Mouse (Mus musculus) spleen, adult 2 months (tissue): ENCODE results near the gene Rad23b. TPM values are rescaled to one million over a fixed set of nuclear protein-coding genes. Genes with fewer than 3 reads are reported as not detected.

Source experiments
- DNase-seq, 2 experiments: peaks; one replicate each; pipeline versions ENCODE4 v3.0.0 to v3.0.0-alpha.2; 2012 to 2021; ENCODE audit warnings: low spot score in 2 of 2, low read depth in 1 of 2
- H3K27ac ChIP-seq: fragments of 200-500 bp; 2 replicates; pipeline ENCODE4 v1.5.1; 2012; ENCODE audit warnings: low read length, inconsistent platforms; ENCODE audit not compliant: insufficient read depth
- H3K27me3 ChIP-seq: fragments of 200-500 bp; 2 replicates; pipeline ENCODE4 v1.6.1; 2012; ENCODE audit warnings: mild to moderate bottlenecking, moderate library complexity, low read length, inconsistent platforms; ENCODE audit not compliant: control insufficient read depth, insufficient read depth
- H3K36me3 ChIP-seq: fragments of 200-500 bp; 2 replicates; pipeline ENCODE4 v1.6.1; 2012; ENCODE audit warnings: mild to moderate bottlenecking, low read length, inconsistent platforms; ENCODE audit not compliant: control insufficient read depth, insufficient read depth
- H3K4me1 ChIP-seq: fragments of 200-500 bp; 2 replicates; pipeline ENCODE4 v1.6.1; 2011; ENCODE audit warnings: inconsistent platforms; ENCODE audit not compliant: control insufficient read depth, insufficient read depth, insufficient read length
- H3K4me3 ChIP-seq: fragments of 200-500 bp; 2 replicates; pipeline ENCODE4 v1.5.1; 2011; ENCODE audit warnings: mild to moderate bottlenecking, inconsistent platforms; ENCODE audit not compliant: insufficient read depth, insufficient read length; ENCODE audit errors: extremely low read depth
- CTCF ChIP-seq: fragments of 200-500 bp; IDR thresholded peaks from 2 replicates; pipeline ENCODE4 v1.5.1; 2011; ENCODE audit warnings: mild to moderate bottlenecking, inconsistent platforms; ENCODE audit not compliant: insufficient read depth, insufficient read length, insufficient replicate concordance; ENCODE audit errors: extremely low read depth
- POLR2A ChIP-seq: fragments of 200-500 bp; IDR thresholded peaks from 2 replicates; pipeline ENCODE4 v1.6.1; 2011; ENCODE audit warnings: low read depth, low read length, inconsistent platforms
- WGBS: fragments of 180-500 bp; shearing (Covaris S2); methylation state at CpG from one replicate; pipeline ENCODE4 v1.1.7; 2018; 5-methylcytosine and 5-hydroxymethylcytosine counted together
- polyA plus RNA-seq: library from polyadenylated mRNA; depleted of rRNA; stranded (reverse); fragments of >200 nt; gene quantifications from 2 replicates; pipeline ENCODE4 v1.2.3, GENCODE M21; 2012

The Rad23b gene
- polyA plus RNA-seq, 1 experiment, result 119 TPM

GRCm38 (mm10) chr4:55355845-55356244 lies 6.0 kb downstream of the Rad23b start:
- Histone ChIP-seq H3K4me1 (peaks cover 9% of the 10 kb centered on the region; the same call in 1 of the 2 replicates), H3K4me3 (no peak overlapping the region), H3K27ac (no peak overlapping the region), H3K27me3 (no peaks in the 10 kb centered on the region), H3K36me3 (no peaks in the 10 kb centered on the region)
- no peak for DNase-seq
- TF ChIP-seq POLR2A (no peak), CTCF (no peak)
- 43% methylated on average over 1 of the region's 1 CpGs for WGBS

- Histone ChIP-seq H3K27ac (no peak overlapping the region), H3K36me3 (no peaks in the 10 kb centered on the region), H3K27me3 (no peaks in the 10 kb centered on the region), H3K4me3 (no peak overlapping the region), H3K4me1 (peaks cover 9% of the 10 kb centered on the region; the same call in 1 of the 2 replicates)
- TF ChIP-seq POLR2A, result no peak
- no peak for TF ChIP-seq CTCF
- DNase-seq, result no peak
- WGBS, result 92% methylated on average over 3 of the region's 3 CpGs
These were observed 6.9 kb downstream of the Rad23b start for GRCm38 (mm10) chr4:55356726-55357125.

GRCm38 (mm10) chr4:55363866-55364265 lies 14.0 kb downstream of the Rad23b start:
- H3K27me3 ChIP-seq, result no peaks in the 10 kb centered on the region
- DNase-seq, result no peak
- 80% methylated on average over 4 of the region's 4 CpGs for WGBS

GRCm38 (mm10) chr4:55364374-55364773 lies 14.5 kb downstream of the Rad23b start:
- Histone ChIP-seq H3K4me3 (no peak overlapping the region), H3K27ac (no peak overlapping the region), H3K27me3 (no peaks in the 10 kb centered on the region), H3K36me3 (peaks cover 6% of the 10 kb centered on the region), H3K4me1 (no peaks in the 10 kb centered on the region; the same call in 1 of the 2 replicates)
- DNase-seq, result no peak
- WGBS, result 92% methylated on average over 4 of the region's 4 CpGs
- no peak for TF ChIP-seq CTCF
- no peak for TF ChIP-seq POLR2A

More at GRCm38 (mm10) chr4:55363866-55364265, 14.0 kb downstream of the Rad23b start:
- no peak overlapping the region for H3K4me3 ChIP-seq
- no peak overlapping the region for H3K27ac ChIP-seq
- TF ChIP-seq CTCF (no peak), POLR2A (no peak)
- no peaks in the 10 kb centered on the region; the same call in 1 of the 2 replicates for H3K4me1 ChIP-seq
- H3K36me3 ChIP-seq, result peaks cover 5% of the 10 kb centered on the region

- TF ChIP-seq CTCF (no peak), POLR2A (no peak)
- Histone ChIP-seq H3K36me3 (peaks cover 8% of the 10 kb centered on the region), H3K4me3 (no peak overlapping the region), H3K4me1 (no peaks in the 10 kb centered on the region; the same call in 1 of the 2 replicates), H3K27me3 (no peaks in the 10 kb centered on the region), H3K27ac (no peak overlapping the region)
- 10% methylated on average over 1 of the region's 1 CpGs for WGBS
- DNase-seq, result no peak
These were observed 16.2 kb downstream of the Rad23b start for GRCm38 (mm10) chr4:55366014-55366413.

GRCm38 (mm10) chr4:55370127-55370526 lies 20.3 kb downstream of the Rad23b start:
- no peaks in the 10 kb centered on the region; the same call in 1 of the 2 replicates for H3K4me1 ChIP-seq
- DNase-seq, result no peak
- peaks cover 12% of the 10 kb centered on the region for H3K36me3 ChIP-seq
- H3K4me3 ChIP-seq, result no peak overlapping the region
- WGBS, result 94% methylated on average over 3 of the region's 3 CpGs
- H3K27ac ChIP-seq, result no peak overlapping the region
- TF ChIP-seq POLR2A (no peak), CTCF (no peak)
- H3K27me3 ChIP-seq, result no peaks in the 10 kb centered on the region

- no peaks in the 10 kb centered on the region for H3K4me1 ChIP-seq
- 89% methylated on average over 7 of the region's 7 CpGs for whole genome bisulfite sequencing
- TF ChIP-seq POLR2A, result no peak
- TF ChIP-seq CTCF, result no peak
- H3K36me3 ChIP-seq, result peaks cover 12% of the 10 kb centered on the region
- H3K4me3 ChIP-seq, result no peak overlapping the region
- H3K27ac ChIP-seq, result no peak overlapping the region
- no peak for DNase-seq
- no peaks in the 10 kb centered on the region for H3K27me3 ChIP-seq
These were observed 21.5 kb downstream of the Rad23b start for GRCm38 (mm10) chr4:55371355-55371754.
